Mouse (Mus musculus): ENCODE data around the gene Ttll13.

GRCm38 (mm10) chr7:80297041-80297440, 50.9 kb downstream of the Ttll13 start:
- TF ChIP-seq POLR2A (IDR thresholded peaks at IDR 0.05; ENCODE audit: insufficient read depth, low read length), result no peak
- no peak for TF ChIP-seq CTCF (IDR thresholded peaks at IDR 0.05; ENCODE audit: low read depth, low read length)
- no peak for TF ChIP-seq EP300 (IDR thresholded peaks at IDR 0.05; ENCODE audit: insufficient read depth, low read depth, low read length)

Measured in ES-Bruce4 (cell line).